Mouse (Mus musculus): ENCODE measurements around the gene Msrb2. TPM values are rescaled to one million over a fixed set of nuclear protein-coding genes. Genes with fewer than 3 reads are reported as not detected.
A peak's percentile ranks its signal among the peaks of the same experiment; 100 is the strongest.

The Msrb2 gene
- 1 to 10 TPM; 4.0 to 6.7 TPM for total RNA-seq (2021)
- long read RNA-seq, experiment 1, transcript Msrb2-201 (5 exons, 1,196 nt) = major isoform, 10 of 15 reads
- long read RNA-seq, experiment 1, partial matches to known transcripts = 1 of 15 reads
- long read RNA-seq, experiment 1, other reads (novel, unspliced or antisense) = 4 of 15 reads
- long read RNA-seq, experiment 2, partial matches to known transcripts = 0 of 5 reads
- long read RNA-seq, experiment 2, other reads (novel, unspliced or antisense) = 1 of 5 reads

DNA sequence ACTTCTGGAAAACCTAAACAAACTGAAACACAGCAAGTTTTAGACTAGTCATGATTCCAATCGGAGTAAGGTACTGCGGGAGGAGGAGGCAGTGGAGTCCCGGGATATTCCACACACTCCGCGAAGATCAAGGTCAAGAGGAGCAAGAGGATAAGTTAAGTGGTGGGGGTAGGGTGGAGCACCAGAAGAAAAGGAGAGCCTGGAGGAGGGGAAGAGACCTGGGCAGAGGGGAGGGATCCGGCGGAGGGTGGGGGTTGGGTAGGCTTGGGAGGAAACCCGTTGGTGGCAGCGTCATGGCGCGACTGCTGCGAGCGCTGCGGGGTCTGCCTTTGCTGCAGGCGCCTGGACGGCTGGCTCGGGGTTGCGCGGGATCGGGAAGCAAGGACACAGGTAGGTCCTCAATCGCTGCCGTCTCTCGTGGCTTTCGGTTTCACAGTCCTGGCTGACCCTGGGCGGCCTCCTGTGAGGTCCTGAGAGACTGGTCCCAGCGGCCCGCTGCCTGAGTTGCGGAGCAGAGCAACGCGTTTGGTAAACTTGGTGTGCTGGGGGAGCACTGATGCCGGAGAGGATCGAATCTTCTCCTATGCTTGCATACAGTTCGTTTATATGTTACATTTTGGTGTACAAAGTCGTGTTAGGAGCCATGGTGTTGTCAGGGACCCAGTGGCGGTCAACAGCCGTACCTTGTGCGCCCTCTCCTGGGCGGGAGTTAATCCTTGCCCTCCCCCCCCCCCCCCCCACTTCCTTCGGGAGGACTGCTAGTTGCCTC, at the start of gene Msrb2:
TSS of gene Msrb2 (plus strand) at position 51 of the 769 bp plus-strand sequence.
- peak; percentile 29 to 66 for DNase-seq (ENCODE audit: low spot score in 2 of 2)

DNA sequence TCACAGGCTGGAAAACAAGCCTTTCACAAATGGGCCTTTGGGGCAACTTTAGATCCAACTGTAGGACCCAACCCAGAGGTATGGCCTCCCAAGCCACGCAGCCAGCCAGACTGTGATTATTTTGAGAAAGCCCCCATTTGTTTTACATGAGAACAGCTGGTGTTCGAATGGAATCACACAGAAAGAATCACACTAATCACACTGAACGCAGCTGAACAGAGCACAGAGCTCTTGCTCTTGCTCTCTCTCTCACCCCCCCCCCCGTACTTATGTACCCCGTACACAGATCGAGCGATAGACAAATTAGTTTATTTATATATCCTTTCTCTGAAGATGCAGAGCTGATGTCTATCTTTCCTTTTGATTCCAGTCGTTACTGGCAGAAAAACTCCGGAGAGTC, 48.8 kb upstream of the Msrb2 start:
- DNase-seq (ENCODE audit: low spot score in 2 of 2) = no peak

- DNase-seq (ENCODE audit: low spot score in 2 of 2) = no peak
Measured at GRCm38 (mm10) chr2:19326376-19326775, 44.9 kb upstream of the Msrb2 start.

DNA sequence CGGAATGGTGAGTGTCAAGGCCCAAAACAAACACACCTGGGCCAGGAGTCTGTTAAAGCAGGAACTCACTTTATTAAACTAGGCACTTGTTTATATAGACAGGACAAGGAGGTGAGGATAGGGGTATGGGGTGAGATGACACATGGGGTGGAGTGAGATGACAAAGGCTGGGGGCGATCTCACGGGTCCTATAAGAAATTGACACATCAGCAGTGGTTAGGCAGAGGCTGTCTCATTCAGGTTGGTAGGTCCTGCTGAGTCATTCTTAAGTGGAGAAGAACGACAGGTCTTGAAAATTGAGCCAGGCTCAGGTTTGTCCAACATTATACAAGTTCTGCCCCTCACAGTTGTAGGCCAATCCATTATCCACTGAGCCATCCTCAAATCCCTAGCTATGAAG, 43.4 kb upstream of the Msrb2 start:
- DNase-seq (ENCODE audit: low spot score in 2 of 2) = no peak

DNA sequence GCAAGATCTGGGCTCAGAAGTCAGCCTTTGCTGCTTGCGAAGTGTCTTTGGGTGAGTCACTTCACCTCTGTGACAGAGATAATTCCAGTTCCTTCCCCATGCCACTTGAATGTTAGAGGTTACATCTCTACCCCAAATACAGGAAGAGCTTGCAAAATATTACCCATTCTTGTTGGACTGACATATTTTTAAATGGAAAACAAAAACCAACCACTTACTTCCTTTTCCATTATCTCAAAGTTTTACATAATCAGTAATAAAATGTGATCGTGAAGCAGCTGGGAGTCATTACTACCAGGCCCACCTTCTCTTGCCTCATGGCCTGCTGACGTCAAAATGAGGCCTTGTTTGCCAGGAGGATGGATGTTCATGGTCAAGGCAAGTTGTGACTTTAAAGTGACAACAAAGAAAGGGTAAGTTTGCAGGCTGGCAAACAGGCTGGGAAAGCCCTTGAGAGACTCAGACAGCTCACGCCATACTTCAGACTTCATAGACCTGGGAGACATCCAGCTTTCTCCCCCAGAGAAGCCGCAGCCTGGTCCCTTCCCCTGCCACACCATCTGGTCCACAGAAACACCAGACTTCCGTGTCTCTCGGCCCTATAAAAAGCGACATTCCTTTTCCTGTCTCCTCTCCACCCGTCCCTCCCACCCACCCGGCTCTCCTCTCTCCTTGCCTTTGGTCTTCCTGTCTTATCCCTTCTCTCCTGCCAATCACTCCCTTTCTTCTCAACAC, 27.2 kb upstream of the Msrb2 start:
- DNase-seq (ENCODE audit: low spot score in 2 of 2) = peak in 1 of 2 experiments; percentile 11

DNA sequence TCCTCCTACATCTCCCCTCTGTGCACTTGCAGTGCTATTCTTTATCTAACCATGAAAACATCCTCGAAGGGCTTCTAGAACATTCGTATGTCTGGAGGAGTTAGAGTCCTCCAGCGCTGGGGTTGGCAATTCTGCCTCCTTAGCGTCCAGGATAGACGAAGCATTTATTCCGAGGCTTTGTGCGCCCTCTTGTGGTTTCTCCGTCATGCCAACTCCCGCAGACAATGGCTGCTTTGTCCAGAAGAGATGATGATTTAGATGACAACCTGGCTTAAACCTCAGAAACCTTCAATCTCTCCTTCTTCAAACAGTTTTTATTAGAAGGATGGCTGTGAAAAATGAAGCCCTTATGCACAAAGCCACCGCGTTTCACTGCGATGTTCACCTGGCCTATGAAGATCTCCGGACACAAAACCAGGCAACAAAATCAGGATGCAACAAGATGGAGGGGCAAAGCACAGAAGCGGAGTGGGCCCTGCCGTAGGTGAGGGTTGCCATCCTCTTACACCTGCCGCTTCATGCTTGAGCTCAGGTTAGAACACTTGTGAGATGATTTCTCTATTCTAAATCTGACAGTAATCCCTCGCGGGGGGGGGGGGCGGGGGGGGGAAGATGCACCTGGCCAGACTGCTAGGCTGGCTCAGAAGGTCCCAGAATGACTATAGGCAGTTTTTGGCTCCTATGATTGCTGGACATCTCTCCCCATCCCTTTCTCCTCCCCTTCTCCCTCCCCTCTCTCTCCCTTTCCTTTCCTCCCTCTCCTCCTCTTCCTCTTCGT, 26.4 kb upstream of the Msrb2 start:
- DNase-seq (ENCODE audit: low spot score in 2 of 2) = peak; percentile 73 to 87

- no peak for DNase-seq (ENCODE audit: low spot score in 2 of 2)
Measured at GRCm38 (mm10) chr2:19345414-19345964, 25.8 kb upstream of the Msrb2 start.

GRCm38 (mm10) chr2:19348454-19348853, 22.8 kb upstream of the Msrb2 start:
- DNase-seq (ENCODE audit: low spot score in 2 of 2) = no peak

DNA sequence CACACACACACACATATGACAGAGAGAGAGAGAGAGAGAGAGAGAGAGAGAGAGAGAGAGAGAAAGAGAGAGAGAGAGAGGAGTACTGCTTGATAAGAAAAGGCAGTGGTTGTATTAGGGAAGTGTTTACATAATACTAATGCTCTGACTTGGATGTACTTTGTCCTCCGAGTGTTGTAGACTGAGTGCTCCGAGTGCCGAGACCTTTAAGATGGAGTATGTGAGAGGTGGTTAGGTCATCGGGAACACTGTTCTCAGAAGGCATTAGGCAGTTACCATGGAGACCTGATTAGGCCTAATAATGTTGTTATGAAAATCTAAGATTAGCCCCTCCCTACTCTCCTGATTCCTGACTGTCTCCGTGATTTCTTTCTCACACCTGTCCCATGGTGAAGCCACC, 21.1 kb upstream of the Msrb2 start:
- no peak for DNase-seq (ENCODE audit: low spot score in 2 of 2)

GRCm38 (mm10) chr2:19351615-19352253, 19.5 kb upstream of the Msrb2 start:
- no peak for DNase-seq (ENCODE audit: low spot score in 2 of 2)

GRCm38 (mm10) chr2:19353158-19353557, 18.1 kb upstream of the Msrb2 start:
- DNase-seq (ENCODE audit: low spot score in 2 of 2) = no peak

DNA sequence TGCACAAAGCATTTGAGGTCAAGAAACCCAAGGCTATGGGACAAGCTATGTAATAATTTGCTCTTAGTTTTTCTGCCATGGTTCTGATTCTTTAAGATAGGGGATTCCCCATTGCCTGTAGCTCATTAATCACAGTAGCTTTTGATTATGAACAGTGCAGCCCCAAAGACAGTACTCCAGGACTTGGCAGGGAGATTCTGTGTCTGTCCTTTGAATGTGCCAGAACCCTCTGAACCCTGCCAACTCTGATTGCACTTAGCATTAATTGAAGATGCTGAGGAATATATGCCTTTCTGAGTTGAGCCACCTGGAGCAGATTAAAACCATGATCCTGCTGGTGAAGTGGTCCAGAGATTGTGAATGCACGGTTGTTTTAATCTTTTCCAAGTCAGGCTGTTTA, 8.4 kb upstream of the Msrb2 start:
- no peak for DNase-seq (ENCODE audit: low spot score in 2 of 2)

GRCm38 (mm10) chr2:19366426-19366825, 4.8 kb upstream of the Msrb2 start:
- DNase-seq (ENCODE audit: low spot score in 2 of 2) = no peak

GRCm38 (mm10) chr2:19367114-19367513, 4.1 kb upstream of the Msrb2 start:
- no peak for DNase-seq (ENCODE audit: low spot score in 2 of 2)

- DNase-seq (ENCODE audit: low spot score in 2 of 2) = no peak
Measured at GRCm38 (mm10) chr2:19373695-19374094, 2.5 kb downstream of the Msrb2 start.

DNA sequence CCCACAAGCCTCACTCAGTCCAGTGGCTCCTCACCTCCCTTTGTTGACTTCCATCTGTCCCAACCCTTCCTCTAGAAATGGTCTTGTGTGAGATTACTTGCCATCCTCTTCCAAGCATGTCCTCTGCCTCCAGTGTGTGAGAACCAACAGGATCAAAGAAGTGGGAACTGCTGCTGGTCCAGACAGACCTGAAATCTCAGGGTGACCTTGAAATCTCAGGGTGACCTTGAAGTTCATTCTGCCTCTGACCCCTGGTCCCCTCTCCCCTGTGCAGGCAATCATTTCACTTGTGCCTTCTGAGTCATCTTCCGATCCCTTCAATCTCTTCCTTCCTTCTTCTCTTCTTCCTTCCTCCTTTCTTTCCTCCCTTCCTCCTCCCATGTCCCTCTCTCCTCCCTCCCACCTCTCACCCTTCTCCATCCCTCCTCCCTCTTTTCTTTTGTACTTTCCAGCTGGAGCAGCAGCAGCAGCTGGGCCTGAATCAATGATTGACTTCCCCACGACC, 9.3 kb downstream of the Msrb2 start:
- no peak for DNase-seq (ENCODE audit: low spot score in 2 of 2)

GRCm38 (mm10) chr2:19380986-19381385, 9.7 kb downstream of the Msrb2 start:
- no peak for DNase-seq (ENCODE audit: low spot score in 2 of 2)

DNA sequence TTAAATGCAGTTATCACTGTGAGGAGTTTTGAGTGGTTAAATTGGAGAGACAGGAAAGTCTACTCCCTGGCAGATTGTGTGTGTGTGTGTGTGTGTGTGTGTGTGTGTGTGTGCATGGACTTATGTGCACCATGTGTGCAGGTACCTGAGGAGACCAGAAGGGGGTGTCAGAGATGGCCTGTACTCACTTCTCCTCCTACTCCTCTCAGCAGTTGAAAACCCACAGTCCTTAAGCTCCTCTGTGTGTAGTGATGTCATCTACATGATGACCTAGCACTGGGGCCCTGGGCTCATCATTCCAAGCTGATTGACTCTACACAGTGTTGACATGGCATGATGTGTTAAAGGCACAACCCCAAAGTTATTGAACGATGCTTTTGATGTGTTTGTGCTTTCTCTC, 11.0 kb downstream of the Msrb2 start:
- DNase-seq (ENCODE audit: low spot score in 2 of 2) = no peak

DNA sequence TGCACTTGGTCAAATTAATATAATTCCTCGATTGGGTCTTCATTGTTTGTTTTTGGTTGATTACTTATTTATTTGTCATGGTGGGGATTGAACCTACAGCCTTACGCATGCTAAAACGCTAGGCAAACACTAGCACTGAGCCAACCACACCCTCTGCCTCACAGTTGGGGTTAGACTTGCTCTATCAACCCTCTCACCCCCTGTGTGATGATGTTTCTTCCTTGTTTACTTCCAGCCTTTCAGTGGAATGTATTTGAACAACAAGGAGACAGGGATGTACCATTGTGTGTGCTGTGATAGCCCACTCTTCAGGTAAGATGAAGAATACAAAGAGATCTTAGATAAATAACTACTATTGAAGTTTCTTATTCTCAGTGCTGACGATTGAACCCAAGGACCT, 11.8 kb downstream of the Msrb2 start:
- DNase-seq (ENCODE audit: low spot score in 2 of 2) = no peak

DNA sequence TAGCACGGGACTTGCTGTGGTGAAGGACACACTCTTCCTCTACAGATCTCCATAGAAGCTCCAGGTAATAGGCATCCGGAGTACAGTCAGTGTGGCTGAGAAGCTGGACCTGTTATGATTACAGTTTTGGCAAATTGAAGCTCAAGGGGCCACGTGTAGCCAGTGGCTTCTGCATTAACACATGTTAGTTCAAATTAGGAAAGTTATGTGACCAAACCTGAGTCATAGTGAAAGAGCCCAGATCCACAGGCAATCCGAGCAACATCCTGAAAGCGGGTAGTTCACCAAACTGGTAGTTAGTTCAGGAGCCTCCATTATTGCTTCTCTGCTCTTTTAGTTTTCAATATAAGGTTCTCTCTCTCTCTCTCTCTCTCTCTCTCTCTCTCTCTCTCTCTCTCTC, 14.5 kb downstream of the Msrb2 start:
- DNase-seq (ENCODE audit: low spot score in 2 of 2) = no peak
